Mouse (Mus musculus) forebrain, embryonic 11.5 days (tissue): ENCODE measurements around the gene Nr5a1. TPM values are rescaled to one million over a fixed set of nuclear protein-coding genes. Genes with fewer than 3 reads are reported as not detected.

Experiments used
- ATAC-seq: fragments of 200-750 bp; cut with Nextera tagmentation; replicated peaks from 2 replicates; pipeline ENCODE4 v1.8.0; 2017; ENCODE audit warnings: moderate TSS enrichment; ENCODE audit not compliant: low FRiP score
- DNase-seq: peaks from one replicate; pipeline ENCODE4 v3.0.0-alpha.2; 2017; ENCODE audit warnings: low spot score
- H3K27ac ChIP-seq: fragments of 300-500 bp; sonication (generic); 2 replicates; pipeline ENCODE4 v1.5.1; 2014; ENCODE audit warnings: low read depth, low read length
- H3K27me3 ChIP-seq: fragments of 300-500 bp; sonication (generic); 2 replicates; pipeline ENCODE4 v1.6.1; 2014; ENCODE audit warnings: mild to moderate bottlenecking, low read length, mixed read lengths; ENCODE audit not compliant: control insufficient read depth, insufficient read depth
- H3K36me3 ChIP-seq: fragments of 300-500 bp; sonication (generic); 2 replicates; pipeline ENCODE4 v1.6.1; 2014; ENCODE audit warnings: mild to moderate bottlenecking, low read length, moderate library complexity, mixed read lengths; ENCODE audit not compliant: control insufficient read depth, insufficient read depth
- H3K4me1 ChIP-seq: fragments of 300-500 bp; sonication (generic); replicated peaks from 2 replicates; pipeline ENCODE4 v1.6.1; 2014; ENCODE audit warnings: low read length, mixed read lengths; ENCODE audit not compliant: control insufficient read depth, insufficient read depth
- H3K4me2 ChIP-seq: fragments of 300-500 bp; sonication (generic); 2 replicates; pipeline ENCODE4 v1.6.1; 2014; ENCODE audit warnings: low read depth, mild to moderate bottlenecking, low read length, moderate library complexity, mixed read lengths; ENCODE audit not compliant: severe bottlenecking
- H3K4me3 ChIP-seq: fragments of 300-500 bp; sonication (generic); 2 replicates; pipeline ENCODE4 v1.5.1; 2014; ENCODE audit warnings: low read depth, low read length
- H3K9ac ChIP-seq: fragments of 300-500 bp; sonication (generic); 2 replicates; pipeline ENCODE4 v1.6.1; 2014; ENCODE audit warnings: low read length
- H3K9me3 ChIP-seq: fragments of 300-500 bp; sonication (generic); 2 replicates; pipeline ENCODE4 v1.6.1; 2016; ENCODE audit warnings: low read length, mixed read lengths; ENCODE audit not compliant: control insufficient read depth
- WGBS: fragments of 180-500 bp; shearing (Covaris S2); extraction: QIAGEN DNeasy Blood & Tissue Kit; methylation state at CpG from one replicate; pipeline ENCODE4 v1.1.7; 2014; 5-methylcytosine and 5-hydroxymethylcytosine counted together
- polyA plus RNA-seq: library from polyadenylated mRNA; unstranded; fragments of >200 nt; fragmentation: Nextera tagmentation; extraction: Ambion mirVana; gene quantifications from 2 replicates; pipeline ENCODE4 v1.2.1, GENCODE M21; 2014

Gene Nr5a1
- polyA plus RNA-seq, 1 experiment from 2014 or later = 0.40 TPM

DNA sequence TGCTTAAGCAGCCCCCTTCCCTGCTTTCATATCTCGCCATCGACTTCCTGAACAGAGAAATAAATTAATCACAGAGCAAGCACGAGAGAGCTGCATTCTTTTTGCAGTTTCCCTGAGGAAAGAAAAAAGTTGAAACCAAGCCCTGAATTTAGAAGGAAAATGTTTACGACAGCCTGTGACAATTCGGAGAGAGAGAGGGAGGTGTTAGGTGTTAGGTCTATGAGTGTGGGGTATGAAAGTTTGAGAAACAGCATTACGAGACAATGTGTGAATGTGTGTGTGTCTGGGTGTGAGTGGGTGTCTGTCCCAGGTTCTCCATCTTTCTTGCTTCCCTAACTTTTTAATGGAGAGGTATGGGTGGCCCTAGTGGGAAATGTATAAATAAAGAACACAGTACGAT, 62.2 kb downstream of the Nr5a1 start:
- DNase-seq (no peak), ATAC-seq (no peak)
- H3K27ac ChIP-seq = no peak overlapping the region
- no peaks in the 10 kb centered on the region for H3K9me3 ChIP-seq
- H3K36me3 ChIP-seq = no peaks in the 10 kb centered on the region
- H3K27me3 ChIP-seq = no peaks in the 10 kb centered on the region
- no peaks in the 10 kb centered on the region for H3K4me1 ChIP-seq
- H3K4me3 ChIP-seq = no peak overlapping the region
- no peak overlapping the region for H3K4me2 ChIP-seq
- 87% methylated on average over 7 of the region's 7 CpGs for WGBS
- H3K9ac ChIP-seq = no peak overlapping the region

DNA sequence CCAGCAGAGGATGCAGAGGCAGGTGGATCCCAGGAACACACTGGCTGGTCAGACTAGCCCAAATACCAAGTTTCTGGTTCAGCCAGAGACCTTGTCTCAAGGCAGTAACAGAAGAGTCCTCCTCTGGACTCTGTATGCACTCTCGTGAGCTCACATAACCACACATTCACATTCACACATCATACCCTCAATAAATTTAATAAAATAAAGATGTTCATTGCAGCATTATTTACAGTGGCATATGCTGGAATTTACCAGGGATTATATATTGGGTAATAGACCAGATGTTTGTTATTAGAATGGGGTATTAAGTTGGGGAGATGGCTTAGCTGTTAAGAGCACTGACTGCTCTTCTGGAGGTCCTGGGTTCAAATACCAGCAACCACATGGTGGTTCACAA, 64.0 kb downstream of the Nr5a1 start:
- Histone ChIP-seq H3K4me2 (no peak overlapping the region), H3K27me3 (no peaks in the 10 kb centered on the region), H3K9ac (no peak overlapping the region), H3K36me3 (no peaks in the 10 kb centered on the region), H3K4me1 (no peaks in the 10 kb centered on the region), H3K27ac (no peak overlapping the region), H3K9me3 (no peaks in the 10 kb centered on the region), H3K4me3 (no peak overlapping the region)
- 89% methylated on average over 1 of the region's 1 CpGs for WGBS
- ATAC-seq = no peak
- no peak for DNase-seq

GRCm38 (mm10) chr2:38647661-38648060, 66.7 kb downstream of the Nr5a1 start:
- Histone ChIP-seq H3K4me3 (no peak overlapping the region), H3K9ac (no peak overlapping the region), H3K4me1 (no peaks in the 10 kb centered on the region; the same call in 1 of the 2 replicates), H3K27me3 (no peaks in the 10 kb centered on the region), H3K9me3 (no peaks in the 10 kb centered on the region), H3K36me3 (no peaks in the 10 kb centered on the region), H3K4me2 (no peak overlapping the region), H3K27ac (no peak overlapping the region)
- 84% methylated on average over 7 of the region's 7 CpGs for WGBS
- no peak for ATAC-seq
- peak; percentile 21 for DNase-seq

GRCm38 (mm10) chr2:38647201-38647606, 67.1 kb downstream of the Nr5a1 start:
- Histone ChIP-seq H3K9ac (no peak overlapping the region), H3K4me3 (no peak overlapping the region), H3K36me3 (no peaks in the 10 kb centered on the region), H3K27me3 (no peaks in the 10 kb centered on the region), H3K27ac (no peak overlapping the region), H3K4me1 (no peaks in the 10 kb centered on the region; the same call in 1 of the 2 replicates), H3K9me3 (no peaks in the 10 kb centered on the region), H3K4me2 (no peak overlapping the region)
- 74% methylated on average over 8 of the region's 8 CpGs for WGBS
- ATAC-seq (no peak; the same call in 1 of the 2 replicates), DNase-seq (peak; percentile 51)

DNA sequence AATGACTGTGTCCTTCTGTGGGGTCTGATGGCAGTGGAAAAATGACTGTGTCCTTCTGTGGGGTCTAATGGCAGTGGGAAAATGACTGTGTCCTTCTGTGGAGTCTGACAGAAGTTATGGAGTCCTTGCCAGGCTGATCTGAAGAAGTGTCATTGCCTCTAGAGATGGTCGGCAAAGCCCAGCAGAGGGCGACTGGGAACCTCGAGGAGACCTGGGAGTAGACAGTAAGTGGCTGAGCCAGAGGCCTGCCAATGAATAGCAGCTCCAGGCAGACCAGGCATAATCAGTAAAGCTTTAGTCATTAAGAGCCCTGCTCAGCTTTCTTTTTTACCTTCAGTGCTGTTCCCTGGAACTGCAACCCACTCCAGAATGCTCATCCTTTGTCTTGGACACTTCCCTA, 68.4 kb downstream of the Nr5a1 start:
- 0% methylated on average over 3 of the region's 3 CpGs for WGBS

DNA sequence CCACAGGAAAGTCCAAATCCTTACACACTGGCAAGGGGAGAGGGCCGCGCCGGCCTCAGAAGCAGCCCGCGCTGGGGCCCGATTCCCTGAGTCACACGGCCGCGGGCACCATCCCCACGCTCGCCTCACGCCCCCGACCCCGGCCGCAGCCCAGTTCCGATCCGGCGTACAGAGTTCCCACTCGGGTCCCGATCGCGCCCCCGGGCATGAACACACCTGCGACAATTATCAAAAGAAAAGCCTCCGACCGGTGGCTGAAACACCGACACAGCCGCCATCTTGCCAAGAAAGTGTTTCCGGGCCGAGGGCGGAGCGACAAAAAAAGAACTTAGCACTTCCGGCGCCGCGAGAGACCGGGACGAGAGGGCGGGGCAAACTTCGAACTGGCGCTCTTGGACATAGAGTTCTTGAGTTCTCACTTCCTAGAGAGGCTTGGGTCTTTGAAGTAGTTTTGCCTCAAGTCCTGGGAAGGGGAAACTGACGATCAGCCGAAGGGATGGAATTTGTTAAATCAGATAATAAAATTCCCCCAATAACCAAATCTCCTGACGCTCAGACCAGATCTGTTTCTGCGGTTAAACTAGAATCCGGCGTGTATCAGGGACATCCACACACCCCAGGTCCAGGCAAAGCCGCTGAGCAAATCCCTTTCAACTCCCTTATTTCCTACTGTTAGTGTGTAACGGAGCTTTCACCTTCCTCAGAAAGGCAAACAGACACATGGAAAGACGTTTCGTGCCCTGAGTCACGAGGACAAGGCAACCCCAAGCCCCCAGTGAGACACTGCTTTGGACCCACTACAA, 70.5 kb downstream of the Nr5a1 start, which contains the start of gene Psmb7:
Gene Psmb7 (minus strand): TSS at position 463 of the 803 bp plus-strand sequence.
- H3K4me1 ChIP-seq = no peaks in the 10 kb centered on the region; the same call in 1 of the 2 replicates
- 2% methylated on average over 52 of the region's 52 CpGs for WGBS
- no peak within 1 kb of the TSS; the same call in 1 of the 2 replicates for H3K27ac ChIP-seq
- ATAC-seq (peak; percentile 88), DNase-seq (peak; percentile 95)
- H3K36me3 ChIP-seq = peaks cover 3% of the 10 kb centered on the region; the same call in 1 of the 2 replicates
- peak within 1 kb of the TSS; percentile 69 for H3K4me2 ChIP-seq
- no peaks in the 10 kb centered on the region for H3K9me3 ChIP-seq
- H3K9ac ChIP-seq = peak within 1 kb of the TSS; percentile 85
- H3K27me3 ChIP-seq = no peaks in the 10 kb centered on the region
- H3K4me3 ChIP-seq = peak within 1 kb of the TSS; percentile 54

More for the DNA sequence above, 68.4 kb downstream of the Nr5a1 start:
- H3K4me2 ChIP-seq = no peak overlapping the region
- H3K4me1 ChIP-seq = no peaks in the 10 kb centered on the region; the same call in 1 of the 2 replicates
- no peak overlapping the region for H3K4me3 ChIP-seq
- H3K9ac ChIP-seq = no peak overlapping the region
- no peak overlapping the region for H3K27ac ChIP-seq
- no peaks in the 10 kb centered on the region for H3K27me3 ChIP-seq
- H3K9me3 ChIP-seq = no peaks in the 10 kb centered on the region
- ATAC-seq (peak; percentile 69), DNase-seq (peak; percentile 83)
- peaks cover 3% of the 10 kb centered on the region; the same call in 1 of the 2 replicates for H3K36me3 ChIP-seq

Other genes starting within 250 kb of the Nr5a1 start
- gene Nek6, start 202.9 kb downstream of the Nr5a1 start, polyA plus RNA-seq = 138 and 150 TPM in 2 replicates
- 333 and 341 TPM in 2 replicates for gene Psmb7, start 70.5 kb downstream of the Nr5a1 start, polyA plus RNA-seq
- 2.9 and 3.1 TPM in 2 replicates for gene Nr6a1, start 213.1 kb upstream of the Nr5a1 start, polyA plus RNA-seq
- gene Olfml2a, start 217.4 kb upstream of the Nr5a1 start, polyA plus RNA-seq = 2.6 TPM in 2 replicates